Mouse (Mus musculus): ENCODE data around the gene Trim37. TPM values are rescaled to one million over a fixed set of nuclear protein-coding genes. Genes with fewer than 3 reads are reported as not detected.
"Not testable (repeated sequence)": the region's sequence is repeated elsewhere in the genome, so short reads cannot be mapped to it uniquely, and the experiment has no call there.

Trim37 gene
- polyA plus RNA-seq, 1 experiment from 2014 or later, result 17.5 TPM

GRCm38 (mm10) chr11:87247494-87247866, 120.6 kb downstream of the Trim37 start:
- whole genome bisulfite sequencing (ENCODE audit: insufficient replicate concordance), result 83% methylated on average over 5 of the region's 5 CpGs

GRCm38 (mm10) chr11:87250132-87250531, 123.3 kb downstream of the Trim37 start:
- no peak overlapping the region for H3K27ac ChIP-seq (replicated peaks)
- H3K4me2 ChIP-seq, result no peak overlapping the region
- no peak overlapping the region for H3K9ac ChIP-seq
- H3K36me3 ChIP-seq (replicated peaks), result no peaks in the 10 kb centered on the region
- H3K4me3 ChIP-seq (replicated peaks), result no peak overlapping the region
- ATAC-seq (ENCODE audit: insufficient read depth), result no peak
- H3K9me3 ChIP-seq (replicated peaks), result no peaks in the 10 kb centered on the region
- WGBS (ENCODE audit: insufficient replicate concordance), result 76% methylated on average over 6 of the region's 6 CpGs
- no peaks in the 10 kb centered on the region for H3K4me1 ChIP-seq (replicated peaks)
- no peaks in the 10 kb centered on the region for H3K27me3 ChIP-seq

More at GRCm38 (mm10) chr11:87247494-87247866, 120.6 kb downstream of the Trim37 start:
- Histone ChIP-seq H3K36me3 (replicated peaks) (no peaks in the 10 kb centered on the region), H3K4me3 (replicated peaks) (no peak overlapping the region), H3K27ac (replicated peaks) (no peak overlapping the region), H3K27me3 (no peaks in the 10 kb centered on the region), H3K9me3 (replicated peaks) (no peaks in the 10 kb centered on the region), H3K9ac (no peak overlapping the region), H3K4me1 (replicated peaks) (no peaks in the 10 kb centered on the region), H3K4me2 (no peak overlapping the region)
- ATAC-seq (ENCODE audit: insufficient read depth), result no peak

- WGBS (ENCODE audit: insufficient replicate concordance), result 77% methylated on average over 6 of the region's 6 CpGs
- Histone ChIP-seq H3K9me3 (replicated peaks) (no peaks in the 10 kb centered on the region), H3K9ac (no peak overlapping the region), H3K4me3 (replicated peaks) (no peak overlapping the region), H3K27me3 (no peaks in the 10 kb centered on the region), H3K4me1 (replicated peaks) (no peaks in the 10 kb centered on the region), H3K27ac (replicated peaks) (no peak overlapping the region), H3K36me3 (replicated peaks) (no peaks in the 10 kb centered on the region), H3K4me2 (no peak overlapping the region)
- no peak for ATAC-seq (ENCODE audit: insufficient read depth)
These were observed 126.4 kb downstream of the Trim37 start for GRCm38 (mm10) chr11:87253294-87253693.

- H3K36me3 ChIP-seq (replicated peaks), result no peaks in the 10 kb centered on the region
- no peaks in the 10 kb centered on the region for H3K9me3 ChIP-seq (replicated peaks)
- no peak overlapping the region for H3K4me2 ChIP-seq
- ATAC-seq (ENCODE audit: insufficient read depth), result no peak
- H3K4me3 ChIP-seq (replicated peaks), result no peak overlapping the region
- H3K27ac ChIP-seq (replicated peaks), result no peak overlapping the region
- WGBS (ENCODE audit: insufficient replicate concordance), result 47% methylated on average over 5 of the region's 5 CpGs
- H3K4me1 ChIP-seq (replicated peaks), result no peaks in the 10 kb centered on the region
- H3K27me3 ChIP-seq, result no peaks in the 10 kb centered on the region
- H3K9ac ChIP-seq, result no peak overlapping the region
These were observed 127.3 kb downstream of the Trim37 start for GRCm38 (mm10) chr11:87254149-87254548.

- Histone ChIP-seq H3K36me3 (replicated peaks) (no peaks in the 10 kb centered on the region), H3K27me3 (no peaks in the 10 kb centered on the region), H3K4me3 (replicated peaks) (no peak overlapping the region), H3K4me1 (replicated peaks) (no peaks in the 10 kb centered on the region), H3K9me3 (replicated peaks) (no peaks in the 10 kb centered on the region), H3K27ac (replicated peaks) (no peak overlapping the region), H3K9ac (no peak overlapping the region), H3K4me2 (no peak overlapping the region)
- WGBS (ENCODE audit: insufficient replicate concordance), result 73% methylated on average over 5 of the region's 5 CpGs
- ATAC-seq (ENCODE audit: insufficient read depth), result no peak
These were observed 130.4 kb downstream of the Trim37 start for GRCm38 (mm10) chr11:87257282-87257681.

- no peaks in the 10 kb centered on the region for H3K9me3 ChIP-seq (replicated peaks)
- peak overlapping the region; percentile 36 for H3K4me2 ChIP-seq
- no peak overlapping the region for H3K4me3 ChIP-seq (replicated peaks)
- H3K27ac ChIP-seq (replicated peaks), result no peak overlapping the region
- no peak overlapping the region for H3K9ac ChIP-seq
- no peaks in the 10 kb centered on the region for H3K36me3 ChIP-seq (replicated peaks)
- H3K4me1 ChIP-seq (replicated peaks), result no peaks in the 10 kb centered on the region
- 0 out of 2 replicates have a peak, but pooled peaks have one; percentile 44 for ATAC-seq (ENCODE audit: insufficient read depth)
- H3K27me3 ChIP-seq, result no peaks in the 10 kb centered on the region
- WGBS (ENCODE audit: insufficient replicate concordance), result 22% methylated on average over 10 of the region's 10 CpGs
These were observed 132.9 kb downstream of the Trim37 start for GRCm38 (mm10) chr11:87259792-87260191.

GRCm38 (mm10) chr11:87261705-87262104, 134.8 kb downstream of the Trim37 start:
- H3K36me3 ChIP-seq (replicated peaks); H3K4me1 ChIP-seq (replicated peaks); H3K4me2 ChIP-seq; H3K27ac ChIP-seq (replicated peaks); H3K9me3 ChIP-seq (replicated peaks); ATAC-seq (ENCODE audit: insufficient read depth); H3K9ac ChIP-seq; H3K27me3 ChIP-seq; H3K4me3 ChIP-seq (replicated peaks): not testable (repeated sequence)
- WGBS (ENCODE audit: insufficient replicate concordance), result 57% methylated on average over 4 of the region's 4 CpGs

GRCm38 (mm10) chr11:87263946-87264345, 137.1 kb downstream of the Trim37 start:
- no peak overlapping the region for H3K4me3 ChIP-seq (replicated peaks)
- no peak for ATAC-seq (ENCODE audit: insufficient read depth)

GRCm38 (mm10) chr11:87266246-87266645, 139.4 kb downstream of the Trim37 start:
- WGBS (ENCODE audit: insufficient replicate concordance), result 48% methylated on average over 4 of the region's 4 CpGs
- no peak overlapping the region for H3K9ac ChIP-seq
- no peaks in the 10 kb centered on the region for H3K27me3 ChIP-seq
- H3K36me3 ChIP-seq (replicated peaks), result no peaks in the 10 kb centered on the region
- H3K9me3 ChIP-seq (replicated peaks), result no peaks in the 10 kb centered on the region
- H3K27ac ChIP-seq (replicated peaks), result no peak overlapping the region
- no peak overlapping the region for H3K4me3 ChIP-seq (replicated peaks)
- ATAC-seq (ENCODE audit: insufficient read depth), result no peak
- H3K4me2 ChIP-seq, result no peak overlapping the region
- H3K4me1 ChIP-seq (replicated peaks), result no peaks in the 10 kb centered on the region

More at GRCm38 (mm10) chr11:87263946-87264345, 137.1 kb downstream of the Trim37 start:
- Histone ChIP-seq H3K9me3 (replicated peaks) (no peaks in the 10 kb centered on the region), H3K36me3 (replicated peaks) (no peaks in the 10 kb centered on the region), H3K4me1 (replicated peaks) (no peaks in the 10 kb centered on the region), H3K4me2 (no peak overlapping the region), H3K27ac (replicated peaks) (no peak overlapping the region), H3K27me3 (no peaks in the 10 kb centered on the region), H3K9ac (no peak overlapping the region)
- WGBS (ENCODE audit: insufficient replicate concordance), result 30% methylated on average over 7 of the region's 7 CpGs

- Histone ChIP-seq H3K27me3 (no peaks in the 10 kb centered on the region), H3K4me2 (no peak overlapping the region), H3K27ac (replicated peaks) (no peak overlapping the region), H3K9me3 (replicated peaks) (no peaks in the 10 kb centered on the region), H3K4me1 (replicated peaks) (no peaks in the 10 kb centered on the region), H3K36me3 (replicated peaks) (no peaks in the 10 kb centered on the region), H3K9ac (no peak overlapping the region), H3K4me3 (replicated peaks) (no peak overlapping the region)
- ATAC-seq (ENCODE audit: insufficient read depth), result no peak
- WGBS (ENCODE audit: insufficient replicate concordance), result 59% methylated on average over 2 of the region's 2 CpGs
These were observed 141.9 kb downstream of the Trim37 start for GRCm38 (mm10) chr11:87268803-87269202.
